Mouse (Mus musculus) liver, embryonic 14.5 days (tissue): ENCODE data around the gene Pemt.

Experiments used
- CTCF ChIP-seq: IDR thresholded peaks from 2 replicates; pipeline ENCODE4 v1.5.1; 2016; ENCODE audit warnings: antibody characterized with exemption, low read depth, control low read depth
- EP300 ChIP-seq: IDR thresholded peaks from 2 replicates; pipeline ENCODE4 v1.6.1; 2016; ENCODE audit warnings: antibody characterized with exemption, low read depth

- TF ChIP-seq CTCF (peak; percentile 51), EP300 (no peak)
Observed at GRCm38 (mm10) chr11:60088947-60089346, 42.7 kb upstream of the Pemt start.
